Mouse (Mus musculus) gastrocnemius, adult 2 months (tissue): Measurements from ENCODE around the gene Ppp1r3f. TPM values are rescaled to one million over a fixed set of nuclear protein-coding genes. Genes with fewer than 3 reads are reported as not detected.

ENCODE experiments used
- DNase-seq: peaks from one replicate; pipeline ENCODE4 v3.0.0; 2022
- H3K27ac ChIP-seq: fragments of 200-600 bp; 2 replicates; pipeline ENCODE4 v1.8.1; 2022; ENCODE audit warnings: mild to moderate bottlenecking
- H3K4me3 ChIP-seq: fragments of 200-600 bp; 2 replicates; pipeline ENCODE4 v1.8.1; 2022; ENCODE audit warnings: mild to moderate bottlenecking, moderate library complexity
- CTCF ChIP-seq: fragments of 200-600 bp; IDR thresholded peaks from 2 replicates; pipeline ENCODE4 v1.8.1; 2022; ENCODE audit warnings: antibody characterized with exemption, mild to moderate bottlenecking, moderate library complexity
- intact Hi-C: fragments of 180-260 bp; cut with DNase I; formaldehyde crosslinking; loops from one replicate; pipeline ENCODE4 v1.15.1; 2025
- total RNA-seq, 2 experiments: library from RNA; stranded (reverse); gene quantifications; 2 replicates each; pipeline ENCODE4 v1.2.3; 2021

The Ppp1r3f gene
- total RNA-seq, 2 experiments from 2014 or later, result 2.3 to 3.3 TPM

DNA sequence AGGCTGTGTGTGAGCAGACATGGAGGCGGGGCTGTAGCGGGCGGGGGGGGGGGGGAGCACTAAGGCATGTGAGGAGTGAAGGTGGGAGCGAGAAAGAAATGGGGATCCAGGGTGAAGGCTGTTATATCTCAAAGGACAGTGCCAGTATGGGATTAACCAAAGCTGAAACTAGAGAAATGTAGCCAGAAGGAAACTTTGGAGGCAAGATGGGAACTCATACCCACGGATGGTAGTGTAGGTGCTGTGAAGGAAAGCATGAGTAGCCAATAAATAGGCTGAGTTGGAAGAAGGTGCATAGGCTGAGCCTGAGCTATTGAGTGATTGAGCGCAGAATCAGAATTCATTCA lies 775 bp upstream of the Ppp1r3f start:
- intact Hi-C loops, result loop anchor here (2.0 to 10.0 kb wide), 2 partner anchors 30 to 120 kb away; partner anchors contain the start of genes Ccdc22 and Gpkow
- Histone ChIP-seq H3K27ac (no peak overlapping the region), H3K4me3 (peak overlapping the region; percentile 88)
- DNase-seq, result no peak
- TF ChIP-seq CTCF, result no peak

DNA sequence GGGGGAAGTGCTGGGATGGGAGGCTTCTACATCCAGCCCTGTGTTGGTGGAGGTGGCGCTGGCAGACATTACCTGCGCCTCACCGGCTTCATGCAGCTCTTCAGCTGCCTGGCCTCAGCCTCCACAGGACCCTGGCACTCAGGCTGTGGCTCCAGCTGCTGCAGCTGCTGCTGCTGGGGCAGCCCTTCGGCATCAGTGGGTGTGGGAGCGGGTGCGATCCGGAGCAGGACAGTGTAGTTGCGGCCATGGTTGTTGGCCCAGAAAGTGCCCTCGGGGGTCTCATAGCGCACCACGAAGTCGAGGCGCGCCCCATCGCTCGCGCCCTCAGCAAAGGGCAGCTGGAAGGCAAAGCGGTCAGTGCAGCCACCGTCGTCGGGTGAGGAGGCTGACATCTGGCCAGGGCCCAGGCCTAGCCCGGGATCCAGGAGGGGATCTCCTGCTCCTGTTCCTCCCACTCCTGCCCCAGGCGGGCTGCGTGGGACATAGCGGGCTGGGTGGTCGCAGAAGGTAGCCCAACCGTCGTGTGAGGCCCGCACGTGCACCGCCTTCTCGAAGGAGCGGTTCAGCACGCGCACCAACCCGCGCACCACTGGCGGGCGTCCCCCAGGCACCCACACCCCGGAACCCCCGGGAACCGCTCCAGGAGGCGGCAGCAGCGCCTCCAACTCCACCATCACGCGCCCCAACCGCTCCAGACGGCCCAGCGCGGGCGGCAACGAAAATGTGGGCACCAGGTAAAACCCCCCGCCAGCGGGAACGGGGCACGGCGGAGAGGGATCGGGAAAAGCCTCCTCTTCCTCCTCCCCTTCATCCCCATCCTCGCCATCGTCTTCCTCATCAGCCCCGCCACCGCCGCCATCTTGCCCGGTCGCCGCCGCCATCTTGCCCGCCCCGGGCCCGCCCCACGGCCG lies 652 bp downstream of the Ppp1r3f start, which contains the start of gene Foxp3:
TSS of gene Foxp3 (plus strand) at position 469 of the 911 bp plus-strand sequence.
- H3K4me3 ChIP-seq, result peak within 1 kb of the TSS; percentile 88
- H3K27ac ChIP-seq, result peak within 1 kb of the TSS; percentile 88
- TF ChIP-seq CTCF, result no peak
- DNase-seq, result no peak
- intact Hi-C loops, result loop anchor here (2.0 to 10.0 kb wide), 2 partner anchors 31 to 121 kb away; partner anchors contain the start of genes Ccdc22 and Gpkow

DNA sequence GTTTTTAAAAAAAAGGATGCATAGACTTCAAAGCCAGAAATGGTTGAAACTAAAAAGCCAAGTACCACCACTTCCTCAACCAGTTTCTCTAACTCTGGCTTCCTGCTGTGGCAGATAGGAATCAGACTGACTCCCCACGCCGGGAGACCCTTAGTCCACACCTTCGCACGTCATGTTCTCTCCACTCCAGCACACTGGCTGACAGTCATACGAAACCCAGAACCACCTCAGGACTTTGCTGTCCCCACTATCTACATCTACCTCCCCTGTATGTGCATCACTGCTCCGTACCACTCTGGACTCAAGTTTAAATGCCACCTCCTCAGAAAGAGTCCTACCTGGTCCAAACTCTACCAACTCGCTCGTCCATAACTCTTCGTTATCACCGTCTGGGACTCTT lies 1.6 kb downstream of the Ppp1r3f start:
- no peak for TF ChIP-seq CTCF
- intact Hi-C loops, result loop anchor here (10.0 kb wide), 1 partner anchor 122 kb away; the partner anchor contains the start of gene Gpkow
- no peak for DNase-seq
- H3K4me3 ChIP-seq, result no peak overlapping the region
- no peak overlapping the region for H3K27ac ChIP-seq

DNA sequence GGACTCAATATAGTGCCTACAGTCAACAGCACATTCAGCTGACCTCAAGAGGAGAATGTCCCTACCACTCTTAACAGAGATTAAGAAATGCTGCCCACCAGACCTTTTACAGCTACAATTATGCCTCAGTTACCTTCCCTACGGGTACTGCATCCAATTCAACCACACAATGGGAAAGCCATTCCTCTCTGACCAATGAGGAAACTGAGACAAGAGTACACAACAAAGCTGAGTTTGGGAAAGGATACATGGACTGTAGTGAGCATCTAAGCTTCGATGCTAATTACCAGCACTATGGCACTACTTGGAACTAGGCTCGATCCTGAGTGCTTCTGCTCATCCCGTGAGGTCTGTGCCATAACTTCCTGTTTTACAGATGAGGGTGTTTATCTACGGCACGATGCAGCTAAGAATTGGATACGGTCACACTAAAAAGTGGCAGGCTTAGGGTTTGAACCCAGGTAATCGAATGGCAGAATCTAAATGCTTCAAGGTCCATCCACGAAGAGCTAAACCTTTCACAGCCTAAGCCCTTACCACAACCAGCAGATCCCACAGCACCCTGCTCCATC lies 2.4 kb downstream of the Ppp1r3f start:
- no peak for DNase-seq
- intact Hi-C loops, result loop anchor here (10.0 kb wide), 1 partner anchor 123 kb away; the partner anchor contains the start of gene Gpkow
- TF ChIP-seq CTCF, result no peak
- no peak overlapping the region for H3K4me3 ChIP-seq
- H3K27ac ChIP-seq, result no peak overlapping the region

DNA sequence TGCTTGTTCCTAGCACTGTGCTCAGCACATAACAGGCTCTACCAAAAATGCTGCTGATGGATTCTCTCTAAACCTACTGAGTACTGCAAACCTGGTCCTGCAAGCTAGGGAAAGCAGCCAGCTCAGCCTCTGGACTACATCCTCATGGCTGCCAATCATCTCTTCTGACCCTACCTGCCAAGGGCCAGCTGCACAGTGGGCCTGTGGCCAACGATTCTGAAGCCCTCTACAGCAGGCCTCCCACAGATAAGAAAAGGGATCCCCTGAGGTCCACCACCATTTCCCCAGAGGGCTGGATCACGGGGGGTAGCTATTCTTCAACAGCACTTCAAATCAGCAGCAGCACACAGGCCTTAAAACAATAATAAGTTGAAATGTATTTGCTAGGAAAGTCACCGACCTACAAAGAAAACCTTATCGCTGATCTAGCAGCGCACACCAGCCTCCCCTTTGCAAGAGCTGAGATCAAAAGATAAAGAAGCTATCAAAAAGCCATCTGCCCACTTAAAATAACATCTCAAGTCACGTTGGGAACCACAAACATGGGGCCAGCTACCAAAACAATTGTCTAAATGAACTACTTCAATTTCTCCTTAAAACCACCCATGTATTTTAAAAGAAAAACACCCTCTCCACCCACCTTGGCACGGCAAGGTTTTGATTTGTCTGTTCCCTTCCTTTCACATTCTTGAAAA lies 3.5 kb downstream of the Ppp1r3f start:
- intact Hi-C loops, result loop anchor here (10.0 kb wide), 1 partner anchor 124 kb away; the partner anchor contains the start of gene Gpkow
- no peak for DNase-seq
- Histone ChIP-seq H3K27ac (no peak overlapping the region), H3K4me3 (no peak overlapping the region)
- TF ChIP-seq CTCF, result no peak

DNA sequence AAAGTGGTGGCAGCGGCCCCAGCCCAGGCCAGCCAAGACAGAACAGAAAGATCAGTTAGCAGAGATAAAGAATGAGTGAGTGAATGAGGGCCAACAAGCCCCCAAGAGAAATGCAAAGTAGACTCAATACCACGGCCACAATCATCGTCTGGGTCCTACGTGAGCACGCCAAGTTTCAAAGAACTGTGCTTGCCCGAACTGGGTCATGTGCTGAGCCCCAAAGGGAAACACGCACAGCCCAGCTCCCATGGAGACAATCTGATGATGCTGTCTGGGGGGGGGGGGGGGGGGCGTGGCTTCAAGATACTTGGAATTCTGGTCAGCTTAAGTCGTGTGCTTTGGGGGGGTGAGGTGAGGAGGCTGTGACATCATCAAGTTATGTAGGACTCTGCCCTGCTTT lies 6.6 kb downstream of the Ppp1r3f start:
- intact Hi-C loops, result no loop called here

DNA sequence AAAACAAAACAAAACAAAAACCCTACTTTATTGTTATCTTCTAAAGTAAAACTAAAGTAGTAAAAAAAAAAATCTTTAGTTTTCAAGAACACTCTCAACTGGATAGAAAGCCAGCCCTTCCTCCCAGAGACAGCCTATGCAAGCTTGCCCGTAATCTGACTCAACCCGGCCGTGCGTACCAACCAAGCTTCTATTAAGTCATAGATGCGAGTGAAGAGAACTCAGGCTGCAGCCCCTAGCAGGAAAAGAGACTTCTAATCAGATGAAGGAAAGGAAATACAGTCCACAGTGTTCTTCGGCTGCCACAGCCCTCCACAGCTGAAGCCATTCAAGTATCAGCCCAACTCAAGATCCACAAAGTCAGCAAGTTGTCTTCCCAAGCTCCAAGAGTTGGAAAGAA lies 7.7 kb downstream of the Ppp1r3f start:
- no peak for DNase-seq
- Histone ChIP-seq H3K27ac (no peak overlapping the region), H3K4me3 (no peak overlapping the region)
- no peak for TF ChIP-seq CTCF
- intact Hi-C loops, result no loop called here

More for the DNA sequence above, 6.6 kb downstream of the Ppp1r3f start:
- TF ChIP-seq CTCF, result no peak
- Histone ChIP-seq H3K4me3 (no peak overlapping the region), H3K27ac (no peak overlapping the region)
- no peak for DNase-seq

DNA sequence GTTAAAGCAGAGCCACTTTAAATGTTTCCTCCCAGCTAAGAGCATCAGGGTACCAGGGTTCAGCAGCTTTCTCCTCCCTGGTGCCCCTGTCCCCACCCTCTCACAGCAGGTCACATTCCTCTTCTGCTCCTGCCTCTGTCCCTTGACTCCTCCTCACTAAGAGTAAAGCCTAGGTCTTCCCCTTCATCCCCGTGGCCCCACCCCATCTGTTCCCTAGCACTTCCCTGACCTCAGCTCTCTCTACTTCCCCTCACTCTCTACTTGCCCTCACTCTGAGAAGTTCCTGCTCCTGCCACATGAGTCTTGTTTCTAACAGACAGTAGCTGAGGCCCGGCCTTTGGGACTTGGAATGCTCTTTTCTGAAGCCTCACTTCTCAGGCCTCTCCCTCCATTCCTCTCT lies 11.0 kb downstream of the Ppp1r3f start:
- DNase-seq, result no peak
- no peak for TF ChIP-seq CTCF
- Histone ChIP-seq H3K4me3 (no peak overlapping the region), H3K27ac (no peak overlapping the region)
- intact Hi-C loops, result no loop called here

DNA sequence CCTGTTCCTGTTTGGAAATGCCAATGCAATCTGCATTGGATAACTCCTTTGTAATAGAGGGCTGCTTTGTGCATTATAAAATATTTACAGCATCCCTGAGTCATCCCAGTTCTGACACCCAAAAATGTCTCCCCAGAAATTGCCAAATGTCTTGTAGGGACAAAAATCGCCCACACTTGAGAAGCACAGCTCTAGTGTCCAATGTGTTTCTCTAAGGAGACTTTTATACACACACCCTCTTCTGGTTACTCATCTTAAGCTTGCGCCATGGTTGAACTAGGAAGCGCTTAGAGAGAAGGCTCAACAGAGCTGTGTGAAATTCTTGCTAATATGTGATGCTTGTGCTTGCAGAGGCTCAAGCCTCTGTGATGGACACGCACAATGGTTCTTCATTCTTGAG lies 20.6 kb downstream of the Ppp1r3f start:
- Histone ChIP-seq H3K4me3 (no peak overlapping the region), H3K27ac (no peak overlapping the region)
- intact Hi-C loops, result no loop called here
- DNase-seq, result no peak
- TF ChIP-seq CTCF, result no peak

DNA sequence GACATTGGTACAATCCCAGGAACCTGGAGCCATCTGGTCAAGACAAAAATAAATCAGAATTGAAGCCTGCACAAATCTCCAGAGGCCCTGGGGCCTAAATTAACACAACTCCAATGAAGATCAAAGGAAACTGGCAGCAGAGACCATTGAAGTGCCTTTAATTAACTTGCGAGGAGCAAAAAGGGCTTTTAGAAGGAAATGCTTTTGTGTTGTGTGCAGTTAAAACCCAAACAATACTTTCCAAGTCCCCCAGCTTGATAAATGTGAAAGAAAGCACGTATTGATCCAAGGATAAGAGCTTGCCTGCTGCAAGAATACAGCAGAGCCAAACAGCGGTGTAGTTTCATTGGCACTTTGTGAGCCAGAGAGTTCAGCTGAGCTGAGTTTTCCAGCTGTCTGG lies 49.1 kb downstream of the Ppp1r3f start:
- no peak overlapping the region for H3K27ac ChIP-seq
- TF ChIP-seq CTCF, result no peak
- no peak overlapping the region for H3K4me3 ChIP-seq
- no peak for DNase-seq
- intact Hi-C loops, result no loop called here

Other genes with a start within 250 kb of the Ppp1r3f start
- gene Usp27x, start 198.5 kb downstream of the Ppp1r3f start, total RNA-seq, result under 1 TPM; 0.17 to 0.20 TPM
- gene Foxp3, start 639 bp downstream of the Ppp1r3f start, total RNA-seq, result under 1 TPM; 0.15 to 0.28 TPM
- 10 to 100 TPM; 10.9 to 13.2 TPM for gene Ccdc22, start 31.2 kb upstream of the Ppp1r3f start, total RNA-seq
- gene Cacna1f, start 32.8 kb upstream of the Ppp1r3f start, total RNA-seq, result not detected
- 1 to 10 TPM in 1 of 2 experiments, under 1 TPM in 1; 0.56 to 1.2 TPM for gene Syp, start 64.2 kb upstream of the Ppp1r3f start, total RNA-seq
- gene Prickle3, start 83.0 kb upstream of the Ppp1r3f start, total RNA-seq, result 10 to 100 TPM; 23.6 to 26.6 TPM
- gene Plp2, start 97.1 kb upstream of the Ppp1r3f start, total RNA-seq, result 10 to 100 TPM; 23.8 to 42.7 TPM
- gene Magix, start 107.0 kb upstream of the Ppp1r3f start, total RNA-seq, result 10 to 100 TPM; 21.0 to 31.0 TPM
- gene Gpkow, start 122.8 kb upstream of the Ppp1r3f start, total RNA-seq, result 10 to 100 TPM; 12.5 to 15.3 TPM
- gene Wdr45, start 140.1 kb upstream of the Ppp1r3f start, total RNA-seq, result 10 to 100 TPM; 31.1 to 37.6 TPM
- not detected for gene Gm45208, start 148.0 kb upstream of the Ppp1r3f start, total RNA-seq
- 1 to 10 TPM; 3.3 to 6.7 TPM for gene Praf2, start 154.2 kb upstream of the Ppp1r3f start, total RNA-seq
- gene Ccdc120, start 176.6 kb upstream of the Ppp1r3f start, total RNA-seq, result under 1 TPM; 0.28 to 0.75 TPM
- 10 to 100 TPM; 10.9 to 11.1 TPM for gene Tfe3, start 188.3 kb upstream of the Ppp1r3f start, total RNA-seq
- 10 to 100 TPM; 16.7 to 22.8 TPM for gene Gripap1, start 215.5 kb upstream of the Ppp1r3f start, total RNA-seq
- gene Kcnd1, start 248.0 kb upstream of the Ppp1r3f start, total RNA-seq, result under 1 TPM; 0.15 to 0.22 TPM